Comparison of ENCODE assay signal across 14 mouse cellular contexts in genomic region chr7:35371096-35371495, GRCm38 (mm10). TPM values are rescaled to one million over a fixed set of nuclear protein-coding genes. Genes with fewer than 3 reads are reported as not detected.
A peak's percentile ranks its signal among the peaks of the same experiment; 100 is the strongest.
DNase-seq lines count a peak whose midpoint lies in the region; ATAC-seq and TF ChIP-seq lines count a peak whose summit lies in the region.
"Had no signal": no experiment of that assay in that cellular context is flagged by ENCODE, and none has a peak within 500 bp of the region (broad histone marks: within the 10 kb centered on the region; RNA-seq: fewer than 3 reads in every experiment).

No protein-coding gene starts in this region.

- H3K36me3 ChIP-seq in embryonic facial prominence, embryonic 15.5 days: no peaks in the 10 kb centered on the region
- peaks cover 5% of the 10 kb centered on the region; the same call in 1 of the 2 replicates for H3K36me3 ChIP-seq in intestine, embryonic 15.5 days
- no peaks in the 10 kb centered on the region for H3K36me3 ChIP-seq in stomach, embryonic 15.5 days

- no peak for TF ChIP-seq CTCF in layer of hippocampus, adult 2 months (conservative IDR thresholded peaks at IDR 0.05)

- no peaks in the 10 kb centered on the region for H3K27me3 ChIP-seq in embryonic facial prominence, embryonic 15.5 days
- H3K27me3 ChIP-seq in intestine, embryonic 15.5 days (replicated peaks): no peaks in the 10 kb centered on the region
- no peaks in the 10 kb centered on the region for H3K27me3 ChIP-seq in stomach, embryonic 15.5 days (replicated peaks)
- H3K27me3 ChIP-seq: Patski had no signal

- H3K4me2 ChIP-seq in embryonic facial prominence, embryonic 15.5 days (replicated peaks): no peak overlapping the region
- H3K4me2 ChIP-seq in intestine, embryonic 15.5 days (replicated peaks): no peak overlapping the region
- no peak overlapping the region for H3K4me2 ChIP-seq in stomach, embryonic 15.5 days
- H3K4me2 ChIP-seq: liver, embryonic 11.5 days had no signal

- H3K4me1 ChIP-seq in embryonic facial prominence, embryonic 15.5 days: no peaks in the 10 kb centered on the region
- H3K4me1 ChIP-seq in intestine, embryonic 15.5 days (replicated peaks): peaks cover 7% of the 10 kb centered on the region; the same call in 1 of the 2 replicates
- H3K4me1 ChIP-seq in stomach, embryonic 15.5 days: peaks cover 8% of the 10 kb centered on the region

- no peaks in the 10 kb centered on the region for H3K9me3 ChIP-seq in embryonic facial prominence, embryonic 15.5 days (replicated peaks)
- no peaks in the 10 kb centered on the region for H3K9me3 ChIP-seq in intestine, embryonic 15.5 days
- no peaks in the 10 kb centered on the region for H3K9me3 ChIP-seq in stomach, embryonic 15.5 days

- H3K27ac ChIP-seq in layer of hippocampus, adult 2 months: peak overlapping the region; percentile 23; the same call in 1 of the 2 replicates
- H3K27ac ChIP-seq in embryonic facial prominence, embryonic 15.5 days (replicated peaks): no peak overlapping the region
- H3K27ac ChIP-seq in intestine, embryonic 15.5 days: peak overlapping the region; percentile 93
- peak overlapping the region; percentile 26; the same call in 1 of the 2 replicates for H3K27ac ChIP-seq in stomach, embryonic 15.5 days

- DNase-seq in layer of hippocampus, adult 2 months (ENCODE audit: low spot score in 2 of 2): no peak
- no peak for DNase-seq in layer of hippocampus, adult 9-10 months (ENCODE audit: low spot score)
- DNase-seq in spleen, postnatal 14 days (ENCODE audit: low spot score in 2 of 2): no peak
- no peak for DNase-seq in spleen, postnatal 10 days (ENCODE audit: low spot score in 2 of 2)
- DNase-seq: adrenal gland, adult 2 months; gastrocnemius, postnatal 25 days; kidney, adult 9 months; lung, postnatal 10 days had no signal

- H3K4me3 ChIP-seq in layer of hippocampus, adult 2 months: no peak overlapping the region
- no peak overlapping the region for H3K4me3 ChIP-seq in embryonic facial prominence, embryonic 15.5 days (replicated peaks)
- H3K4me3 ChIP-seq in intestine, embryonic 15.5 days (replicated peaks): no peak overlapping the region
- H3K4me3 ChIP-seq in stomach, embryonic 15.5 days (replicated peaks): no peak overlapping the region
- H3K4me3 ChIP-seq: myocyte had no signal

- no peak overlapping the region for H3K9ac ChIP-seq in embryonic facial prominence, embryonic 15.5 days
- no peak overlapping the region for H3K9ac ChIP-seq in intestine, embryonic 15.5 days
- no peak overlapping the region for H3K9ac ChIP-seq in stomach, embryonic 15.5 days

- WGBS in embryonic facial prominence, embryonic 15.5 days: 39% methylated on average over 14 of the region's 14 CpGs
- WGBS in intestine, embryonic 15.5 days: 55% methylated on average over 14 of the region's 14 CpGs
- WGBS in stomach, embryonic 15.5 days: 64% methylated on average over 14 of the region's 14 CpGs

- peak; percentile 36; the same call in 1 of the 2 replicates for ATAC-seq in embryonic facial prominence, embryonic 15.5 days (ENCODE audit: insufficient number of reproducible peaks, low FRiP score, low TSS enrichment, low read depth)
- no peak for ATAC-seq in intestine, embryonic 15.5 days
- ATAC-seq in stomach, embryonic 15.5 days (ENCODE audit: insufficient read depth, low FRiP score, low read depth): no peak
- ATAC-seq: Patski had no signal

RNA-seq across cellular contexts. Expression of gene Faap24, which starts 25.5 kb away (rescaled TPM):
- total RNA-seq in layer of hippocampus, adult 2 months (2021): 1 to 10 TPM; 5.6 to 6.1 TPM
- 15.6 and 17.1 TPM in 2 replicates for polyA plus RNA-seq in embryonic facial prominence, embryonic 15.5 days (2015; fragmentation: Nextera tagmentation; extraction: Ambion mirVana)
- polyA plus RNA-seq in intestine, embryonic 15.5 days (2015; fragmentation: Nextera tagmentation; extraction: Ambion mirVana): 22.0 and 22.7 TPM in 2 replicates
- polyA plus RNA-seq in stomach, embryonic 15.5 days (2015; fragmentation: Nextera tagmentation; extraction: Ambion mirVana): 17.1 and 17.5 TPM in 2 replicates

RNA-seq across cellular contexts. Expression of gene Cep89, which starts 25.7 kb away (rescaled TPM):
- total RNA-seq in layer of hippocampus, adult 2 months (2021): 10 to 100 TPM; 18.6 to 22.1 TPM
- 38.2 and 44.9 TPM in 2 replicates for polyA plus RNA-seq in embryonic facial prominence, embryonic 15.5 days (2015; fragmentation: Nextera tagmentation; extraction: Ambion mirVana)
- 43.2 and 45.8 TPM in 2 replicates for polyA plus RNA-seq in intestine, embryonic 15.5 days (2015; fragmentation: Nextera tagmentation; extraction: Ambion mirVana)
- polyA plus RNA-seq in stomach, embryonic 15.5 days (2015; fragmentation: Nextera tagmentation; extraction: Ambion mirVana): 45.4 and 49.3 TPM in 2 replicates

RNA-seq across cellular contexts. Expression of gene Rhpn2, which starts 37.1 kb away (rescaled TPM):
- 1 to 10 TPM; 4.3 to 5.9 TPM for total RNA-seq in layer of hippocampus, adult 2 months (2021)
- polyA plus RNA-seq in embryonic facial prominence, embryonic 15.5 days (2015; fragmentation: Nextera tagmentation; extraction: Ambion mirVana): 4.6 and 5.2 TPM in 2 replicates
- polyA plus RNA-seq in intestine, embryonic 15.5 days (2015; fragmentation: Nextera tagmentation; extraction: Ambion mirVana): 73.2 and 74.7 TPM in 2 replicates
- polyA plus RNA-seq in stomach, embryonic 15.5 days (2015; fragmentation: Nextera tagmentation; extraction: Ambion mirVana): 29.2 and 38.2 TPM in 2 replicates

RNA-seq across cellular contexts. Expression of gene Gpatch1, which starts 52.9 kb away (rescaled TPM):
- total RNA-seq in layer of hippocampus, adult 2 months (2021): 10 to 100 TPM; 27.5 to 29.4 TPM
- polyA plus RNA-seq in embryonic facial prominence, embryonic 15.5 days (2015; fragmentation: Nextera tagmentation; extraction: Ambion mirVana): 15.0 and 17.2 TPM in 2 replicates
- 14.8 and 14.9 TPM in 2 replicates for polyA plus RNA-seq in intestine, embryonic 15.5 days (2015; fragmentation: Nextera tagmentation; extraction: Ambion mirVana)
- polyA plus RNA-seq in stomach, embryonic 15.5 days (2015; fragmentation: Nextera tagmentation; extraction: Ambion mirVana): 13.2 and 13.7 TPM in 2 replicates
